Mouse (Mus musculus) left cerebral cortex, postnatal 36 days (tissue): ENCODE measurements around the gene Olfr766-ps1. TPM values are rescaled to one million over a fixed set of nuclear protein-coding genes. Genes with fewer than 3 reads are reported as not detected.
"Not testable (repeated sequence)": the region's sequence is repeated elsewhere in the genome, so short reads cannot be mapped to it uniquely, and the experiment has no call there.

Experiments
- DNase-seq, 2 experiments: peaks; one replicate each; pipeline ENCODE4 v3.0.0; 2021 to 2022; ENCODE audit warnings: low spot score in 2 of 2, mixed read lengths in 1 of 2
- intact Hi-C: fragments of 180-260 bp; cut with DNase I; formaldehyde crosslinking; loops from one replicate; pipeline ENCODE4 v1.15.1; 2025
- total RNA-seq, 2 experiments: library from RNA; stranded (reverse); gene quantifications; 2 replicates each; pipeline ENCODE4 v1.2.3; 2021

Olfr766-ps1 gene
- not detected for total RNA-seq

- intact Hi-C loops = no loop called here
- no peak for DNase-seq
Observed at GRCm38 (mm10) chr10:129068877-129069276, at the start of gene Olfr766-ps1. Olfr766-ps1 (minus strand) TSS chr10:129068977.

DNA sequence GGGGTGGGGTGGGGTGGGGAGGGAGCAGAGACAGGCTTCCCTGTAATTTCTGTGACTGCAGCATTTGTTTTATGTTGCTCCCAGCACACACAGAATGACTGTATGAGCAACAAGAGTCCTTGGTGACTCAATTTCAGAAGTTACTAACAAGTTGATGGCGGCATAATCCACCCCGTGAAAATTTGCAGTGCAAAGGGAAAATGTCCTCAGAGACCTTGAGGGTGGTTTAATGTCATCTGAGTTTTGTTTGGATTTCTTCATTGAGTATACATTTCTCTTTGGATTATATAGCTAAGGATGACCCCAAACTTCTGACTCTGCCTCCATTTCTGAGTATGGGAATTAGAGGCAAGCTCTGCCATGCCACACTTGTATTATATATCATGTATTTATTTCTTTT is 49.0 kb upstream of the Olfr766-ps1 start, which contains the start of gene Olfr769:
Gene Olfr769, minus strand, starts transcription at position 101 of the 400 bp plus-strand sequence.
- intact Hi-C loops = no loop called here
- no peak for DNase-seq

DNA sequence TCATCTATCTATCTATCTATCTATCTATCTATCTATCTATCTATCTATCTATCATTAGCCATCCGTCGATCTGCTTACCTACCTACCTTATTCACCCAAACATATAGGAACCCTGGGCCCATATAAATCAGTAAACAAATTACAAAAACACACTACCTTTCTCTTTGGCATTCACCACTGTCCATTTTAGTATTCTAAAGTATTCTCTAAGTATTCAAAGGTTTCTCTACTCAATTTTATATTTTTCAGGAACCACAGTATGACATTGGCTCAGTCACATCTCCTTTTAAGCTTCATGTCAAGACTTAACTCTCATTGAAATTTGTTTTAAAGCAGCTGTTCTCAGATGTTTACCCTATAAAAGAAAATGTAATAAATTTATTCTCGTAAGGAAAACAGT is 46.4 kb upstream of the Olfr766-ps1 start:
- no peak for DNase-seq
- intact Hi-C loops = no loop called here

DNA sequence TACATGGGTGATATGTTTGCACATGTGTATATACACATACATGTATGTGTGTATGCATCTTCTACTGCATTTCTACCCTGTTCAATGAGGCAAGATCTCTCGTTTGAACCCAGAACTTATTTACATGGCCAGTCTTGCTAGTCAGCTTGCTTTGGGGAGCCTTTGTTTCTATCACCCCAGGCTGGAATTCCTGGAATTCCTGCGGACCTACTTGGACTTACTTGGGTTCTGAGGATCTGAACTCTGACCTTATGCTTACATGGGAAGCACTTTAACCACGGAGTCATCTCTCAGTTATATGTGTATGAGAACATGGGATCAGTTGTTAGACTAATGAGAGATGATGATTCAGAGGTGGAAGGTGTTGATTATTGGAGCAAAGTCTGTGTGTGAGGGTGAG is 32.5 kb upstream of the Olfr766-ps1 start:
- no peak for DNase-seq
- intact Hi-C loops = no loop called here

- intact Hi-C loops = no loop called here
Observed at GRCm38 (mm10) chr10:129099275-129099674, 30.5 kb upstream of the Olfr766-ps1 start, which contains the start of gene Olfr768. Olfr768 (minus strand) TSS chr10:129099375.

DNA sequence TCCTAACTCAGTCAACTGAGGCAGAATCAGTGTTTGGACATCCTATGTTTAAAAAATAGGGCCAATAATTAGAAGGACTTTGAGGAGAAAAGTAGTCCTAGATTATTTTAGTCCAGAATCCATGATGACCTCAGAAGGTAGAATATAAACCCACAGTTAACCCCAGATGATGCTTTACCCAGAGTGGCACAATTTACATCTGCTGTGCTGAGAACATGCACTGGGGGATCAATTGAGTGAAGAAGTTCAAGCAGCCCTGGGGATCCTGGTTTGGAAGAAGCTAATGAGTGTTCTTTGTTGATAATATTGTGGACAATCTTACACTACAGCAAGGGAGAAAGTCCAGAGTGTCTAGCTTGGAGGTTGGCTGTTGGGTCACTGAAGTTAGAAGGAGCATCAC is 14.0 kb upstream of the Olfr766-ps1 start, which contains the start of gene Olfr767:
Gene Olfr767, minus strand, starts transcription at position 101 of the 400 bp plus-strand sequence.
- intact Hi-C loops = not testable (repeated sequence)

More at GRCm38 (mm10) chr10:129099275-129099674, 30.5 kb upstream of the Olfr766-ps1 start, which contains the start of gene Olfr768:
- DNase-seq = no peak

GRCm38 (mm10) chr10:129049898-129050297 is 18.9 kb downstream of the Olfr766-ps1 start, which contains the start of gene Olfr765:
Olfr765 (minus strand) TSS chr10:129049998.
- intact Hi-C loops, DNase-seq: not testable (repeated sequence)

More for the DNA sequence above, 14.0 kb upstream of the Olfr766-ps1 start, which contains the start of gene Olfr767:
- not testable (repeated sequence) for DNase-seq

DNA sequence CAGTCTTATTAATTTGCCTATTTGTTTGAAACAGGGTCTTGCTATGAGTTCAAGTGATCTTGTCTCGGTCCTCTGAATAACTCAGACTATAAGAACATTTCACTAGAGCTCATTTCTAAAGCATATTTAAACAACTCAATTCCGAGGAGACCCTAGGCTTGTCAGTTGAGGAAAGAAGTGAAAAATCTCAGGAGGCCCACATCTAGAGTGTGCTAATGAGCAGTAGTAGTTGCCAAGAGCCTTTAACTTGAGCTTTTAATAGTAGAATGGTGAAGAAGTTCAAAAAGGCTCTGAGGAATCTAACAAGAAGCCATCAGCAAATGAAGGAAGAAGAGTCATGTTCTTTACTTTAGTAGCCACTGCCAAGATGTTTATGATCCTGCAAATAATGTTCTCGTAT is 29.0 kb downstream of the Olfr766-ps1 start, which contains the start of gene Olfr764-ps1:
Gene Olfr764-ps1, minus strand, starts transcription at position 101 of the 400 bp plus-strand sequence.
- intact Hi-C loops = no loop called here
- no peak for DNase-seq

- intact Hi-C loops = no loop called here
- no peak for DNase-seq
Observed at GRCm38 (mm10) chr10:129028343-129028742, 40.4 kb downstream of the Olfr766-ps1 start.

DNA sequence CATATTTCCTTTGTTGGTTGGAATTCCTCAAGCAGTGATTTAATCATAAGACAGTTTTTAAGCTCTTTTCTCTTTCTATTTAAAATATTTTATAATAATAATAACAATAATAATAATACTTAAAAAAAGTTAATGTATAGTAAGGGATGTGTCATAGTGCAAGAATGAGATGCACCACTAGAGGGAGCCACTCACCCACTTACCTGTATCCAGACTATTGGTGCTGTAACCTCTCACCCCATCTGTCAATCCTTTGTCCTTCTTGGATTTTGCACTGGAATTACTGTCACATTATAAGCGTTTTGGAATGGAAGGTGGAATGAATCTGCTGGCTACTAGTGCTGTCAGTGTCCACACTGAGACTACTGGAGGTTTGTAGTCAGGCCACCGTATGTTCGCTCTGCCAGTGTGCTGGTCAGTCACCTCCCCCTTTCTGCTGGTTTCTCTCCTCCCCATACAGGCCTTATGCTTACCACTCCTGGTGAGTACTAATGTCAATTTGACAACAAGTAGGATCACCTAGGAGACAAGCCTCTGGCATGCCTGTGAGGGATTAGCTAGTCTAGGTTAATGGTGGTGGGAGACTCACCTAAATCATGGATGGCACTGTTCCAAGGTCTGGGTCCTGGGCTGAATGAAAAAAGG is 42.6 kb downstream of the Olfr766-ps1 start:
- intact Hi-C loops = loop anchor here (2.0 kb wide), 1 partner anchor 1067 kb away; no protein-coding TSS in a partner anchor
- DNase-seq = peak; percentile 15 to 17

DNA sequence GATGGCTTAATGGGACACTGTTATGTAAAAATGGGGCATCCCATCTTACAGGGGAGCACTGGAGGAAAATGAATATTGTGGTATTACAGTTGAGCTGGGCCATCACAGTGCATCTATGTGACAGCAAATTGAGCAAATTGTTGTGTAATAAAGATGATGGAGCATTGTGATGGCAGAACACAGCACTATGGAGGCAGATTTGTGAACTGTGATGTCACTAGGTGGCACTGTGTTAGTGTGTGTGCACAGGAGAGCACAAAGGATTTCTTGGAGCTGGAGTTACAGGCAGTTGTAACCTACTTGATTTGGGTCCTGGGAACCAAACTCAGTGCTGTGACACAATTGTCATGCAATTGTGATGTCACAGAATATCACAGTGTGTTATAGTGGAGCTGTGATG is 45.5 kb downstream of the Olfr766-ps1 start:
- DNase-seq = no peak
- intact Hi-C loops = no loop called here

- no peak for DNase-seq
- intact Hi-C loops = no loop called here
Observed at GRCm38 (mm10) chr10:129014477-129014876, 54.3 kb downstream of the Olfr766-ps1 start.

Other genes with a start within 250 kb of the Olfr766-ps1 start
- gene Ormdl2, start 247.3 kb downstream of the Olfr766-ps1 start, total RNA-seq = 1 to 10 TPM; 7.1 to 7.7 TPM
- 10 to 100 TPM; 12.6 to 14.7 TPM for gene Gdf11, start 177.3 kb downstream of the Olfr766-ps1 start, total RNA-seq
- gene Cd63, start 168.0 kb downstream of the Olfr766-ps1 start, total RNA-seq = 10 to 100 TPM; 59.5 to 64.6 TPM
- gene Rdh5, start 146.1 kb downstream of the Olfr766-ps1 start, total RNA-seq = 1 to 10 TPM; 6.7 to 7.0 TPM
- gene Bloc1s1, start 144.9 kb downstream of the Olfr766-ps1 start, total RNA-seq = 10 to 100 TPM; 85.2 to 95.4 TPM
- 10 to 100 TPM; 13.0 to 16.5 TPM for gene Itga7, start 135.2 kb downstream of the Olfr766-ps1 start, total RNA-seq
- gene Mettl7b, start 108.0 kb downstream of the Olfr766-ps1 start, total RNA-seq = not detected
- gene Olfr9, start 79.5 kb downstream of the Olfr766-ps1 start, total RNA-seq = not detected
- not detected for gene Olfr763, start 58.2 kb downstream of the Olfr766-ps1 start, total RNA-seq
- gene Olfr764-ps1, start 29.1 kb downstream of the Olfr766-ps1 start, total RNA-seq = not detected
- gene Olfr765, start 19.0 kb downstream of the Olfr766-ps1 start, total RNA-seq = not detected
- not detected for gene Olfr767, start 13.9 kb upstream of the Olfr766-ps1 start, total RNA-seq
- gene Olfr768, start 30.4 kb upstream of the Olfr766-ps1 start, total RNA-seq = not detected
- not detected for gene Olfr769, start 48.9 kb upstream of the Olfr766-ps1 start, total RNA-seq
- gene Olfr770, start 70.0 kb upstream of the Olfr766-ps1 start, total RNA-seq = not detected
- not detected for gene Olfr771, start 95.8 kb upstream of the Olfr766-ps1 start, total RNA-seq
- not detected for gene Olfr772, start 108.9 kb upstream of the Olfr766-ps1 start, total RNA-seq
- gene Olfr773, start 118.4 kb upstream of the Olfr766-ps1 start, total RNA-seq = not detected
- gene Olfr774, start 167.2 kb upstream of the Olfr766-ps1 start, total RNA-seq = not detected
- not detected for gene Olfr775, start 179.4 kb upstream of the Olfr766-ps1 start, total RNA-seq
- not detected for gene Olfr776, start 190.2 kb upstream of the Olfr766-ps1 start, total RNA-seq
- gene Olfr777, start 202.5 kb upstream of the Olfr766-ps1 start, total RNA-seq = not detected
- not detected for gene Olfr780, start 249.1 kb upstream of the Olfr766-ps1 start, total RNA-seq